Mouse (Mus musculus) embryo, embryonic 9.5 days (tissue): Measurements from ENCODE around the gene Car5b.

Source experiments
- DNase-seq: peaks from one replicate; pipeline ENCODE4 v3.0.0-alpha.2; 2017; ENCODE audit errors: extremely low spot score

Car5b gene

GRCm38 (mm10) chrX:164027607-164028289 is at the start of gene Car5b:
Gene Car5b (minus strand): TSS chrX:164027997.
- peak; percentile 85 for DNase-seq

GRCm38 (mm10) chrX:164076040-164076775 is 48.4 kb upstream of the Car5b start, which contains the start of gene Siah1b:
Gene Siah1b (minus strand): TSS chrX:164076493.
- DNase-seq: peak; percentile 88

GRCm38 (mm10) chrX:164068968-164069367 is 41.2 kb upstream of the Car5b start:
- DNase-seq: no peak

- peak; percentile 45 for DNase-seq
Observed at GRCm38 (mm10) chrX:164066185-164066584, 38.4 kb upstream of the Car5b start.

GRCm38 (mm10) chrX:164059070-164059469 is 31.3 kb upstream of the Car5b start:
- DNase-seq: no peak

- DNase-seq: no peak
Observed at GRCm38 (mm10) chrX:164058523-164058922, 30.7 kb upstream of the Car5b start.

- no peak for DNase-seq
Observed at GRCm38 (mm10) chrX:164055726-164056125, 27.9 kb upstream of the Car5b start.

GRCm38 (mm10) chrX:164046736-164047135 is 18.9 kb upstream of the Car5b start:
- DNase-seq: no peak

- no peak for DNase-seq
Observed at GRCm38 (mm10) chrX:164042069-164042468, 14.3 kb upstream of the Car5b start.

GRCm38 (mm10) chrX:164038882-164039281 is 11.1 kb upstream of the Car5b start:
- DNase-seq: no peak

GRCm38 (mm10) chrX:164035931-164036330 is 8.1 kb upstream of the Car5b start:
- no peak for DNase-seq

GRCm38 (mm10) chrX:164035401-164035800 is 7.6 kb upstream of the Car5b start:
- DNase-seq: no peak

GRCm38 (mm10) chrX:164032526-164032925 is 4.7 kb upstream of the Car5b start:
- no peak for DNase-seq

- DNase-seq: no peak
Observed at GRCm38 (mm10) chrX:164015636-164016035, 12.2 kb downstream of the Car5b start.

GRCm38 (mm10) chrX:164014956-164015355 is 12.8 kb downstream of the Car5b start:
- DNase-seq: no peak

GRCm38 (mm10) chrX:164013318-164013717 is 14.5 kb downstream of the Car5b start:
- DNase-seq: no peak

GRCm38 (mm10) chrX:164004809-164005208 is 23.0 kb downstream of the Car5b start:
- DNase-seq: peak; percentile 29

GRCm38 (mm10) chrX:163999848-164000247 is 27.9 kb downstream of the Car5b start:
- no peak for DNase-seq

GRCm38 (mm10) chrX:163996754-163997153 is 31.0 kb downstream of the Car5b start:
- no peak for DNase-seq

GRCm38 (mm10) chrX:163987718-163988374 is 40.0 kb downstream of the Car5b start:
- no peak for DNase-seq

GRCm38 (mm10) chrX:163982129-163982528 is 45.7 kb downstream of the Car5b start:
- DNase-seq: no peak

GRCm38 (mm10) chrX:163981500-163981899 is 46.3 kb downstream of the Car5b start:
- DNase-seq: no peak

- no peak for DNase-seq
Observed at GRCm38 (mm10) chrX:163981092-163981491, 46.7 kb downstream of the Car5b start.
